Mouse (Mus musculus): ENCODE results near the gene Ptpn21. TPM values are rescaled to one million over a fixed set of nuclear protein-coding genes. Genes with fewer than 3 reads are reported as not detected.

Gene Ptpn21
- total and polyA plus RNA-seq, 3 experiments, result 1.2 to 3.8 TPM; not detected in 1

GRCm38 (mm10) chr12:98757636-98758035 is 20.4 kb upstream of the Ptpn21 start:
- Histone ChIP-seq H3K79me2 (ENCODE audit: control insufficient read depth, insufficient read depth, low read length, poor library complexity) (peaks cover 5% of the 10 kb centered on the region; the same call in 1 of the 2 replicates), H3K27me3 (ENCODE audit: control insufficient read depth in 1 of 2, insufficient read depth in 2 of 2, low read length in 2 of 2) (no peaks in the 10 kb centered on the region), H3K4me1 (ENCODE audit: control insufficient read depth in 1 of 2, insufficient read depth in 2 of 2, low read length in 2 of 2) (no peaks in the 10 kb centered on the region), H3K27ac (ENCODE audit: control insufficient read depth, low read depth, low read length) (no peak overlapping the region), H3K4me3 (ENCODE audit: control insufficient read depth in 1 of 2, insufficient read depth in 1 of 2, low read depth in 2 of 2, low read length in 2 of 2) (no peak overlapping the region), H3K36me3 (ENCODE audit: control insufficient read depth in 1 of 2, insufficient read depth in 2 of 2, low read length in 2 of 2) (peaks cover 0 to 54% of the 10 kb centered on the region in 2 experiments; a peak in 3 of 4 replicates), H3K9ac (ENCODE audit: control insufficient read depth, low read depth, low read length, poor library complexity, severe bottlenecking) (no peak overlapping the region), H3K9me3 (replicated peaks; ENCODE audit: insufficient read depth, low read length) (no peaks in the 10 kb centered on the region)
- TF ChIP-seq TAL1 (IDR thresholded peaks at IDR 0.05; ENCODE audit: low read length), result no peak
- no peak for TF ChIP-seq RCOR1 (IDR thresholded peaks at IDR 0.05; ENCODE audit: low read depth, low read length)
- TF ChIP-seq MYC (IDR thresholded peaks at IDR 0.05; ENCODE audit: low read depth, low read length), result no peak
- TF ChIP-seq ZMIZ1 (IDR thresholded peaks at IDR 0.05; ENCODE audit: low read depth, low read length), result no peak
- TF ChIP-seq MAFK (IDR thresholded peaks at IDR 0.05; ENCODE audit: borderline replicate concordance, low read depth, low read length), result no peak
- TF ChIP-seq EP300 (IDR thresholded peaks at IDR 0.05; ENCODE audit: low read depth in 1 of 2, low read length in 2 of 2), result no peak
- TF ChIP-seq NRF1 (IDR thresholded peaks at IDR 0.05; ENCODE audit: insufficient read depth, low read depth, low read length, poor library complexity, severe bottlenecking), result no peak
- no peak for TF ChIP-seq ETS1 (IDR thresholded peaks at IDR 0.05; ENCODE audit: low read depth, low read length)
- TF ChIP-seq USF1 (IDR thresholded peaks at IDR 0.05; ENCODE audit: low read depth, low read length), result no peak
- no peak for TF ChIP-seq TBP (IDR thresholded peaks at IDR 0.05; ENCODE audit: low read depth, low read length)
- TF ChIP-seq SMC3 (IDR thresholded peaks at IDR 0.05; ENCODE audit: low read depth, low read length), result no peak
- DNase-seq (ENCODE audit: low read depth, low spot score), result no peak

DNA sequence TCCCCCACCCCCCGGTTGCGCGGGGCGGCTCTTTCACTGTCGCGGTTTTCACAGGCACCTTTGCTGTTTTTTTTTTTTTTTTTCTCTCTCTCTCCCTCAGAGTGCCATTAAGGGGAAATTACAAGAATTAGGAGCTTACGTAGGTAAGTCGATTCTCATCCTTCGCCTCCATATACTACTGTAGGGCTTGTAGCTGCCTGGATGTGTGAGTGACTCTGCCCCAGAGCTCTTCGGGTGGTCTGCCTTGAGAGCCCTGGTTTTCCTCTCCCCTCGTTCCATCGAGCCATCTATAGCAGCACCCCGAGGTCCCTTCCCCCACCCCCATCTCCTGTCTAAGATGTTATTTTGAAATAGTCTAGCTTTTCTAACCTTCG is 10.2 kb upstream of the Ptpn21 start:
- no peaks in the 10 kb centered on the region for H3K9me3 ChIP-seq (replicated peaks; ENCODE audit: insufficient read depth, low read length)
- peaks cover 46% of the 10 kb centered on the region for H3K79me2 ChIP-seq (ENCODE audit: control insufficient read depth, insufficient read depth, low read length, poor library complexity)
- H3K9ac ChIP-seq (ENCODE audit: control insufficient read depth, low read depth, low read length, poor library complexity, severe bottlenecking), result peak overlapping the region; percentile 96
- H3K4me3 ChIP-seq (ENCODE audit: control insufficient read depth in 1 of 2, insufficient read depth in 1 of 2, low read depth in 2 of 2, low read length in 2 of 2), result peak overlapping the region; percentile 84 to 87
- TF ChIP-seq MAZ (IDR thresholded peaks at IDR 0.05; ENCODE audit: low read depth, low read length) (0 out of 2 replicates have a peak, but pooled peaks have one; percentile 25), MAFK (IDR thresholded peaks at IDR 0.05; ENCODE audit: borderline replicate concordance, low read depth, low read length) (no peak), ZNF384 (IDR thresholded peaks at IDR 0.05; ENCODE audit: low read depth, low read length) (peak; percentile 89), POLR2A (IDR thresholded peaks at IDR 0.05; ENCODE audit: control insufficient read depth in 1 of 2, insufficient read depth in 1 of 2, low read depth in 1 of 2, low read length in 2 of 2, poor library complexity in 1 of 2) (no peak), USF1 (IDR thresholded peaks at IDR 0.05; ENCODE audit: low read depth, low read length) (no peak), CHD2 (IDR thresholded peaks at IDR 0.05; ENCODE audit: low read length) (no peak)
- H3K27ac ChIP-seq (ENCODE audit: control insufficient read depth, low read depth, low read length), result peak overlapping the region; percentile 68
- peak; percentile 60 for DNase-seq (ENCODE audit: low read depth, low spot score)
- no peaks in the 10 kb centered on the region for H3K27me3 ChIP-seq (ENCODE audit: control insufficient read depth in 1 of 2, insufficient read depth in 2 of 2, low read length in 2 of 2)
- peaks cover 2 to 6% of the 10 kb centered on the region in 2 experiments; a peak in 2 of 4 replicates for H3K4me1 ChIP-seq (ENCODE audit: control insufficient read depth in 1 of 2, insufficient read depth in 2 of 2, low read length in 2 of 2)
- H3K36me3 ChIP-seq (ENCODE audit: control insufficient read depth in 1 of 2, insufficient read depth in 2 of 2, low read length in 2 of 2), result peaks cover 4 to 28% of the 10 kb centered on the region in 2 experiments; a peak in 3 of 4 replicates
